Mouse (Mus musculus): ENCODE measurements around the gene Cstf1.

Gene Cstf1

GRCm38 (mm10) chr2:172416218-172416617, 45.7 kb downstream of the Cstf1 start:
- DNase-seq (ENCODE audit: low spot score in 2 of 2), result no peak

GRCm38 (mm10) chr2:172416876-172417275, 46.4 kb downstream of the Cstf1 start:
- DNase-seq (ENCODE audit: low spot score in 2 of 2), result no peak

GRCm38 (mm10) chr2:172418208-172418607, 47.7 kb downstream of the Cstf1 start:
- DNase-seq (ENCODE audit: low spot score in 2 of 2), result no peak

GRCm38 (mm10) chr2:172430609-172431008, 60.1 kb downstream of the Cstf1 start:
- peak in 1 of 2 experiments; percentile 38 for DNase-seq (ENCODE audit: low spot score in 2 of 2)
